Mouse (Mus musculus): ENCODE results near the gene Tead1. TPM values are rescaled to one million over a fixed set of nuclear protein-coding genes. Genes with fewer than 3 reads are reported as not detected.

The Tead1 gene
- polyA plus RNA-seq, 1 experiment from 2014 or later: 32.6 TPM

GRCm38 (mm10) chr7:112760293-112760692, 81.2 kb downstream of the Tead1 start:
- H3K9me3 ChIP-seq (replicated peaks): no peaks in the 10 kb centered on the region
- ATAC-seq (ENCODE audit: insufficient number of reproducible peaks, low FRiP score, low TSS enrichment, low read depth): no peak
- peaks cover 58% of the 10 kb centered on the region for H3K4me1 ChIP-seq
- H3K27ac ChIP-seq (replicated peaks): peak overlapping the region; percentile 70
- H3K4me3 ChIP-seq (replicated peaks): no peak overlapping the region
- no peak overlapping the region for H3K4me2 ChIP-seq (replicated peaks)
- WGBS: 68% methylated on average over 3 of the region's 3 CpGs
- no peak overlapping the region for H3K9ac ChIP-seq
- no peaks in the 10 kb centered on the region for H3K27me3 ChIP-seq
- H3K36me3 ChIP-seq: 0 out of 2 replicates have a peak, but pooled peaks cover 4% of the 10 kb centered on the region

GRCm38 (mm10) chr7:112760782-112761181, 81.7 kb downstream of the Tead1 start:
- H3K27ac ChIP-seq (replicated peaks): peak overlapping the region; percentile 70
- H3K9me3 ChIP-seq (replicated peaks): no peaks in the 10 kb centered on the region
- 0 out of 2 replicates have a peak, but pooled peaks cover 4% of the 10 kb centered on the region for H3K36me3 ChIP-seq
- no peak overlapping the region for H3K4me3 ChIP-seq (replicated peaks)
- H3K9ac ChIP-seq: no peak overlapping the region
- 38% methylated on average over 8 of the region's 8 CpGs for WGBS
- no peaks in the 10 kb centered on the region for H3K27me3 ChIP-seq
- H3K4me1 ChIP-seq: peaks cover 58% of the 10 kb centered on the region
- no peak overlapping the region for H3K4me2 ChIP-seq (replicated peaks)
- peak; percentile 76 for ATAC-seq (ENCODE audit: insufficient number of reproducible peaks, low FRiP score, low TSS enrichment, low read depth)

GRCm38 (mm10) chr7:112762870-112763269, 83.8 kb downstream of the Tead1 start:
- WGBS: 65% methylated on average over 2 of the region's 2 CpGs
- no peak for ATAC-seq (ENCODE audit: insufficient number of reproducible peaks, low FRiP score, low TSS enrichment, low read depth)
- Histone ChIP-seq H3K27ac (replicated peaks) (no peak overlapping the region), H3K4me1 (peaks cover 50% of the 10 kb centered on the region), H3K36me3 (0 out of 2 replicates have a peak, but pooled peaks cover 4% of the 10 kb centered on the region), H3K9ac (no peak overlapping the region), H3K4me2 (replicated peaks) (no peak overlapping the region), H3K9me3 (replicated peaks) (no peaks in the 10 kb centered on the region), H3K27me3 (no peaks in the 10 kb centered on the region), H3K4me3 (replicated peaks) (no peak overlapping the region)

GRCm38 (mm10) chr7:112763513-112763912, 84.4 kb downstream of the Tead1 start:
- peaks cover 48% of the 10 kb centered on the region for H3K4me1 ChIP-seq
- H3K27me3 ChIP-seq: no peaks in the 10 kb centered on the region
- H3K4me2 ChIP-seq (replicated peaks): no peak overlapping the region
- no peak overlapping the region for H3K4me3 ChIP-seq (replicated peaks)
- 0 out of 2 replicates have a peak, but pooled peaks cover 4% of the 10 kb centered on the region for H3K36me3 ChIP-seq
- H3K9ac ChIP-seq: no peak overlapping the region
- no peaks in the 10 kb centered on the region for H3K9me3 ChIP-seq (replicated peaks)
- WGBS: 67% methylated on average over 3 of the region's 3 CpGs
- no peak overlapping the region for H3K27ac ChIP-seq (replicated peaks)
- ATAC-seq (ENCODE audit: insufficient number of reproducible peaks, low FRiP score, low TSS enrichment, low read depth): no peak

- ATAC-seq (ENCODE audit: insufficient number of reproducible peaks, low FRiP score, low TSS enrichment, low read depth): no peak
- Histone ChIP-seq H3K9ac (no peak overlapping the region), H3K27ac (replicated peaks) (no peak overlapping the region), H3K27me3 (no peaks in the 10 kb centered on the region), H3K4me3 (replicated peaks) (no peak overlapping the region), H3K9me3 (replicated peaks) (no peaks in the 10 kb centered on the region), H3K4me1 (peaks cover 50% of the 10 kb centered on the region), H3K36me3 (no peaks in the 10 kb centered on the region), H3K4me2 (replicated peaks) (no peak overlapping the region)
- whole genome bisulfite sequencing: 85% methylated on average over 4 of the region's 4 CpGs
Observed at GRCm38 (mm10) chr7:112764921-112765320, 85.8 kb downstream of the Tead1 start.

- Histone ChIP-seq H3K36me3 (no peaks in the 10 kb centered on the region), H3K9me3 (replicated peaks) (no peaks in the 10 kb centered on the region), H3K4me1 (peaks cover 40% of the 10 kb centered on the region), H3K9ac (no peak overlapping the region), H3K27ac (replicated peaks) (no peak overlapping the region), H3K27me3 (no peaks in the 10 kb centered on the region), H3K4me2 (replicated peaks) (no peak overlapping the region), H3K4me3 (replicated peaks) (no peak overlapping the region)
- no peak for ATAC-seq (ENCODE audit: insufficient number of reproducible peaks, low FRiP score, low TSS enrichment, low read depth)
- WGBS: 39% methylated on average over 2 of the region's 2 CpGs
Observed at GRCm38 (mm10) chr7:112769866-112770265, 90.7 kb downstream of the Tead1 start.

GRCm38 (mm10) chr7:112771461-112771860, 92.3 kb downstream of the Tead1 start:
- 76% methylated on average over 6 of the region's 6 CpGs for WGBS
- Histone ChIP-seq H3K9ac (no peak overlapping the region), H3K4me3 (replicated peaks) (no peak overlapping the region), H3K4me1 (peaks cover 54% of the 10 kb centered on the region), H3K27me3 (no peaks in the 10 kb centered on the region), H3K27ac (replicated peaks) (no peak overlapping the region), H3K36me3 (no peaks in the 10 kb centered on the region), H3K4me2 (replicated peaks) (no peak overlapping the region), H3K9me3 (replicated peaks) (no peaks in the 10 kb centered on the region)
- ATAC-seq (ENCODE audit: insufficient number of reproducible peaks, low FRiP score, low TSS enrichment, low read depth): no peak

- 53% methylated on average over 6 of the region's 6 CpGs for WGBS
- no peak overlapping the region for H3K4me2 ChIP-seq (replicated peaks)
- ATAC-seq (ENCODE audit: insufficient number of reproducible peaks, low FRiP score, low TSS enrichment, low read depth): no peak
- H3K36me3 ChIP-seq: no peaks in the 10 kb centered on the region
- no peak overlapping the region for H3K9ac ChIP-seq
- H3K9me3 ChIP-seq (replicated peaks): no peaks in the 10 kb centered on the region
- peaks cover 54% of the 10 kb centered on the region for H3K4me1 ChIP-seq
- no peak overlapping the region for H3K4me3 ChIP-seq (replicated peaks)
- H3K27ac ChIP-seq (replicated peaks): no peak overlapping the region
- H3K27me3 ChIP-seq: no peaks in the 10 kb centered on the region
Observed at GRCm38 (mm10) chr7:112772777-112773176, 93.7 kb downstream of the Tead1 start.

- H3K4me2 ChIP-seq (replicated peaks): no peak overlapping the region
- peaks cover 52% of the 10 kb centered on the region for H3K4me1 ChIP-seq
- 78% methylated on average over 4 of the region's 4 CpGs for WGBS
- no peaks in the 10 kb centered on the region for H3K9me3 ChIP-seq (replicated peaks)
- ATAC-seq (ENCODE audit: insufficient number of reproducible peaks, low FRiP score, low TSS enrichment, low read depth): no peak
- H3K4me3 ChIP-seq (replicated peaks): no peak overlapping the region
- H3K27ac ChIP-seq (replicated peaks): no peak overlapping the region
- H3K9ac ChIP-seq: no peak overlapping the region
- no peaks in the 10 kb centered on the region for H3K36me3 ChIP-seq
- H3K27me3 ChIP-seq: no peaks in the 10 kb centered on the region
Observed at GRCm38 (mm10) chr7:112773601-112774000, 94.5 kb downstream of the Tead1 start.

GRCm38 (mm10) chr7:112775816-112776215, 96.7 kb downstream of the Tead1 start:
- peaks cover 48% of the 10 kb centered on the region for H3K4me1 ChIP-seq
- ATAC-seq (ENCODE audit: insufficient number of reproducible peaks, low FRiP score, low TSS enrichment, low read depth): peak; percentile 56; the same call in 1 of the 2 replicates

GRCm38 (mm10) chr7:112776670-112777069, 97.6 kb downstream of the Tead1 start:
- WGBS: 60% methylated on average over 5 of the region's 5 CpGs
- Histone ChIP-seq H3K4me1 (peaks cover 47% of the 10 kb centered on the region), H3K27me3 (no peaks in the 10 kb centered on the region), H3K4me3 (replicated peaks) (no peak overlapping the region), H3K36me3 (no peaks in the 10 kb centered on the region), H3K4me2 (replicated peaks) (no peak overlapping the region), H3K27ac (replicated peaks) (0 out of 2 replicates have a peak overlapping the region, but pooled peaks have one; percentile 36), H3K9ac (no peak overlapping the region), H3K9me3 (replicated peaks) (no peaks in the 10 kb centered on the region)
- ATAC-seq (ENCODE audit: insufficient number of reproducible peaks, low FRiP score, low TSS enrichment, low read depth): no peak

More at GRCm38 (mm10) chr7:112775816-112776215, 96.7 kb downstream of the Tead1 start:
- 43% methylated on average over 5 of the region's 5 CpGs for WGBS
- H3K27ac ChIP-seq (replicated peaks): 0 out of 2 replicates have a peak overlapping the region, but pooled peaks have one; percentile 36
- H3K4me3 ChIP-seq (replicated peaks): no peak overlapping the region
- no peaks in the 10 kb centered on the region for H3K36me3 ChIP-seq
- H3K9me3 ChIP-seq (replicated peaks): no peaks in the 10 kb centered on the region
- H3K9ac ChIP-seq: no peak overlapping the region
- H3K4me2 ChIP-seq (replicated peaks): no peak overlapping the region
- H3K27me3 ChIP-seq: no peaks in the 10 kb centered on the region

GRCm38 (mm10) chr7:112779636-112780035, 100.5 kb downstream of the Tead1 start:
- Histone ChIP-seq H3K27ac (replicated peaks) (no peak overlapping the region), H3K4me2 (replicated peaks) (no peak overlapping the region), H3K9ac (no peak overlapping the region), H3K4me3 (replicated peaks) (no peak overlapping the region), H3K9me3 (replicated peaks) (no peaks in the 10 kb centered on the region), H3K27me3 (no peaks in the 10 kb centered on the region), H3K36me3 (no peaks in the 10 kb centered on the region), H3K4me1 (peaks cover 34% of the 10 kb centered on the region)
- 50% methylated on average over 6 of the region's 6 CpGs for WGBS
- ATAC-seq (ENCODE audit: insufficient number of reproducible peaks, low FRiP score, low TSS enrichment, low read depth): no peak; the same call in 1 of the 2 replicates
